Mouse (Mus musculus) neural tube, embryonic 11.5 days (tissue): ENCODE results near the gene Gpbar1. TPM values are rescaled to one million over a fixed set of nuclear protein-coding genes. Genes with fewer than 3 reads are reported as not detected.

ENCODE experiments used
- ATAC-seq: fragments of 200-750 bp; cut with Nextera tagmentation; 2 replicates; pipeline ENCODE4 v1.8.0; 2017; ENCODE audit warnings: moderate number of reproducible peaks, mild to moderate bottlenecking, moderate TSS enrichment, moderate library complexity; ENCODE audit not compliant: insufficient read depth, low FRiP score, low TSS enrichment
- DNase-seq: peaks from one replicate; pipeline ENCODE4 v3.0.0-alpha.2; 2015; ENCODE audit warnings: low spot score
- H3K27ac ChIP-seq: fragments of 300-500 bp; sonication (generic); 2 replicates; pipeline ENCODE4 v1.5.1; 2014; ENCODE audit warnings: low read depth, mild to moderate bottlenecking, low read length
- H3K27me3 ChIP-seq: fragments of 300-500 bp; sonication (generic); 2 replicates; pipeline ENCODE4 v1.6.1; 2014; ENCODE audit warnings: mild to moderate bottlenecking, low read length, mixed read lengths; ENCODE audit not compliant: control insufficient read depth, insufficient read depth
- H3K36me3 ChIP-seq: fragments of 300-500 bp; sonication (generic); 2 replicates; pipeline ENCODE4 v1.6.1; 2014; ENCODE audit warnings: mild to moderate bottlenecking, low read length, moderate library complexity, mixed read lengths; ENCODE audit not compliant: control insufficient read depth, insufficient read depth
- H3K4me1 ChIP-seq: fragments of 300-500 bp; sonication (generic); 2 replicates; pipeline ENCODE4 v1.6.1; 2014; ENCODE audit warnings: low read length, mixed read lengths; ENCODE audit not compliant: control insufficient read depth, insufficient read depth
- H3K4me2 ChIP-seq: fragments of 300-500 bp; sonication (generic); 2 replicates; pipeline ENCODE4 v1.6.1; 2014; ENCODE audit warnings: low read depth, mild to moderate bottlenecking, moderate library complexity
- H3K4me3 ChIP-seq: fragments of 300-500 bp; sonication (generic); 2 replicates; pipeline ENCODE4 v1.5.1; 2014; ENCODE audit warnings: low read depth, low read length
- H3K9ac ChIP-seq: fragments of 300-500 bp; sonication (generic); 2 replicates; pipeline ENCODE4 v1.6.1; 2014; ENCODE audit warnings: mild to moderate bottlenecking, low read length
- H3K9me3 ChIP-seq: fragments of 300-500 bp; sonication (generic); 2 replicates; pipeline ENCODE4 v1.6.1; 2016; ENCODE audit warnings: low read length; ENCODE audit not compliant: control insufficient read depth
- WGBS: fragments of 180-500 bp; shearing (Covaris S2); extraction: QIAGEN DNeasy Blood & Tissue Kit; methylation state at CpG from one replicate; pipeline ENCODE4 v1.1.7; 2014; 5-methylcytosine and 5-hydroxymethylcytosine counted together
- polyA plus RNA-seq: library from polyadenylated mRNA; unstranded; fragments of >200 nt; fragmentation: Nextera tagmentation; extraction: Ambion mirVana; gene quantifications from 2 replicates; pipeline ENCODE4 v1.2.1, GENCODE M21; 2014

Gpbar1 gene
- polyA plus RNA-seq: 0.21 and 0.38 TPM in 2 replicates

DNA sequence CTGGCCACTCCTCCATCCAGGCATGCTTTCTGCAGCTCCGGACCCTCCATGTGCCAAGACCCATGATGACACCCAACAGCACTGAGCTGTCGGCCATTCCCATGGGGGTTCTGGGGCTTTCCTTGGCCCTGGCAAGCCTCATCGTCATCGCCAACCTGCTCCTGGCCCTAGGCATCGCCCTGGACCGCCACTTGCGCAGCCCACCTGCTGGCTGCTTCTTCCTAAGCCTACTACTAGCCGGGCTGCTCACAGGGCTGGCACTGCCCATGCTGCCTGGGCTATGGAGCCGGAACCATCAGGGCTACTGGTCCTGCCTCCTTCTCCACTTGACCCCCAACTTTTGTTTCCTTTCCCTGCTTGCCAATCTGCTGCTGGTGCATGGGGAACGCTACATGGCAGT is at the start of gene Gpbar1:
Gene Gpbar1, plus strand, starts transcription at position 13 of the 400 bp plus-strand sequence.
- H3K27me3 ChIP-seq: no peaks in the 10 kb centered on the region
- no peak for DNase-seq
- H3K36me3 ChIP-seq: peaks cover 8% of the 10 kb centered on the region
- 89% methylated on average over 10 of the region's 10 CpGs for WGBS
- no peak within 1 kb of the TSS for H3K27ac ChIP-seq
- H3K9me3 ChIP-seq: no peaks in the 10 kb centered on the region
- no peak within 1 kb of the TSS for H3K4me3 ChIP-seq
- no peak for ATAC-seq
- H3K4me2 ChIP-seq: no peak within 1 kb of the TSS
- no peak within 1 kb of the TSS for H3K9ac ChIP-seq
- H3K4me1 ChIP-seq: 0 out of 2 replicates have a peak, but pooled peaks cover under 1% of the 10 kb centered on the region

GRCm38 (mm10) chr1:74229942-74230341 is 48.4 kb upstream of the Gpbar1 start:
- no peak for DNase-seq
- H3K36me3 ChIP-seq: no peaks in the 10 kb centered on the region
- no peak overlapping the region for H3K27ac ChIP-seq
- no peak for ATAC-seq
- H3K27me3 ChIP-seq: no peaks in the 10 kb centered on the region
- 79% methylated on average over 2 of the region's 2 CpGs for WGBS
- no peak overlapping the region for H3K9ac ChIP-seq
- no peak overlapping the region for H3K4me2 ChIP-seq
- H3K4me3 ChIP-seq: no peak overlapping the region
- H3K4me1 ChIP-seq: no peaks in the 10 kb centered on the region
- no peaks in the 10 kb centered on the region; the same call in 1 of the 2 replicates for H3K9me3 ChIP-seq

- DNase-seq: no peak
- Histone ChIP-seq H3K4me1 (no peaks in the 10 kb centered on the region), H3K4me3 (no peak overlapping the region), H3K9me3 (no peaks in the 10 kb centered on the region), H3K36me3 (no peaks in the 10 kb centered on the region), H3K27me3 (no peaks in the 10 kb centered on the region), H3K9ac (no peak overlapping the region), H3K4me2 (no peak overlapping the region), H3K27ac (no peak overlapping the region)
- WGBS: 50% methylated on average over 1 of the region's 1 CpGs
- no peak for ATAC-seq
These were observed 47.4 kb upstream of the Gpbar1 start for GRCm38 (mm10) chr1:74230992-74231391.

GRCm38 (mm10) chr1:74235938-74236589 is 42.3 kb upstream of the Gpbar1 start, which contains the start of gene Arpc2:
Gene Arpc2 (plus strand): TSS chr1:74236084.
- H3K4me2 ChIP-seq: peak within 1 kb of the TSS; percentile 78
- H3K4me1 ChIP-seq: peaks cover 23% of the 10 kb centered on the region; the same call in 1 of the 2 replicates
- ATAC-seq: peak; percentile 90
- H3K27ac ChIP-seq: peak within 1 kb of the TSS; percentile 75
- peak within 1 kb of the TSS; percentile 98 for H3K4me3 ChIP-seq
- DNase-seq: peak; percentile 99
- 1% methylated on average over 33 of the region's 55 CpGs for WGBS
- no peaks in the 10 kb centered on the region for H3K27me3 ChIP-seq
- no peaks in the 10 kb centered on the region for H3K9me3 ChIP-seq
- H3K36me3 ChIP-seq: no peaks in the 10 kb centered on the region
- peak within 1 kb of the TSS; percentile 94 for H3K9ac ChIP-seq

DNA sequence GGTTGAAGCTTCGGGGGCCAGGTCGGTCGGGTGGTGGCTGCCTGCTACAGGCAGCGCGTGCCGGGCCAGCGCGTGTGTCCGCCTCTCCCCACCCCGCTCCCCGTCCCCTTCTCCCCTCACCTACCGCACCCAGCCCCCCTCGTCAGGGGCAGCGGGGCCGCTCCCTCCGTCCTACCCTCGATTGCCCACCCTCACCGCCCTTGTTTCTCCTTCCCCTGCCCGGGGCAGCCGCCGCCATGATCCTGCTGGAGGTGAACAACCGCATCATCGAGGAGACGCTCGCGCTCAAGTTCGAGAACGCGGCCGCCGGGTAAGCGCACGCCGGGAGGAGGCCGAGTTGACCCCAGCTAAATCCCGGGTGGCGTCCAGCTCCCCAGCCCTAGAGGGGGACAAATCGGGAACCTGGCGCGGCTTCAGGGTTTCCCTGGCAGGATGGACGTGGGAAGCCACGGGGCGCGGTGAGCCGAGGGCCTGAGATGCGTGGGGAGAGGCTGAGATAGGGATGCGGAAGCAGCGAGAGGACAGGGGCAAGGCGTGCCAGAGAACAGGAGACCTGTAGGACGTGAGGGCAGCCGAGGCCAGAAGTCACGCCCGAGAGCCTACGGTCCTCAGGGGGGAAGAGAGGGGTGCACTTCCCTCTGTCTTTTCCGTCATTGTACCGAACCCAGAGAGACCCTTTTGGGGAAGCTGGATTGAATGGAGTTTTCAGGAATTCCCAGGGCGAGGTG is 41.6 kb upstream of the Gpbar1 start:
- peak overlapping the region; percentile 75 for H3K27ac ChIP-seq
- H3K36me3 ChIP-seq: no peaks in the 10 kb centered on the region
- peak; percentile 45 for ATAC-seq
- peak overlapping the region; percentile 94 for H3K9ac ChIP-seq
- no peaks in the 10 kb centered on the region for H3K27me3 ChIP-seq
- DNase-seq: no peak
- H3K4me1 ChIP-seq: peaks cover 23% of the 10 kb centered on the region; the same call in 1 of the 2 replicates
- no peaks in the 10 kb centered on the region for H3K9me3 ChIP-seq
- peak overlapping the region; percentile 78 for H3K4me2 ChIP-seq
- peak overlapping the region; percentile 98 for H3K4me3 ChIP-seq
- WGBS: under 1% methylated on average over 37 of the region's 57 CpGs

DNA sequence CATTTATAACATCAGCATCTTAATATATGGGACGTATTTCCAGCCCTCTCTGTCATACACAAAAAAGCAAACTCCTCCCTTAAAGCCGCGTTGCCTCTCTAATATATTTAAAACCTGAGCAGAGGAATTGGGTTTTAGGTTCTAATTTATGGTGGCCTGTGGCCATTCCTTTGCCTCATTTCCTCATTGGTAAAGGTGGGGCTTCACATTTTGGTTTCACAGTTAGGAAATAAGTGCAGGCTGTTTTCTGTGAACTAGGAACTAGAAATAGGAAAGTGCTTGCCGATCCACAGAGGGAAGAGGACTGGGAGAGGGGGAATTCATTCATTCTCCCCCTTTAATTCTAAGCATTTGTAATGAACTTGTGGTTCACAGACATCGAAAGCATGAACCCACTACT is 40.7 kb upstream of the Gpbar1 start:
- H3K36me3 ChIP-seq: no peaks in the 10 kb centered on the region

GRCm38 (mm10) chr1:74238136-74238535 is 40.2 kb upstream of the Gpbar1 start:
- Histone ChIP-seq H3K4me2 (peak overlapping the region; percentile 78), H3K4me1 (peaks cover 23% of the 10 kb centered on the region; the same call in 1 of the 2 replicates), H3K27ac (no peak overlapping the region), H3K36me3 (no peaks in the 10 kb centered on the region), H3K9me3 (no peaks in the 10 kb centered on the region), H3K9ac (no peak overlapping the region), H3K27me3 (no peaks in the 10 kb centered on the region), H3K4me3 (peak overlapping the region; percentile 98)
- DNase-seq (no peak), ATAC-seq (no peak)
- WGBS: 76% methylated on average over 1 of the region's 1 CpGs

More for the DNA sequence above, 40.7 kb upstream of the Gpbar1 start:
- peaks cover 23% of the 10 kb centered on the region; the same call in 1 of the 2 replicates for H3K4me1 ChIP-seq
- no peak for DNase-seq
- WGBS: 48% methylated on average over 5 of the region's 5 CpGs
- peak overlapping the region; percentile 98 for H3K4me3 ChIP-seq
- H3K27ac ChIP-seq: no peak overlapping the region
- peak overlapping the region; percentile 78 for H3K4me2 ChIP-seq
- H3K9ac ChIP-seq: peak overlapping the region; percentile 94
- ATAC-seq: no peak
- H3K9me3 ChIP-seq: no peaks in the 10 kb centered on the region
- no peaks in the 10 kb centered on the region for H3K27me3 ChIP-seq

GRCm38 (mm10) chr1:74239162-74239561 is 39.2 kb upstream of the Gpbar1 start:
- no peak for ATAC-seq

More at GRCm38 (mm10) chr1:74239162-74239561, 39.2 kb upstream of the Gpbar1 start:
- Histone ChIP-seq H3K9ac (no peak overlapping the region), H3K4me2 (no peak overlapping the region), H3K36me3 (no peaks in the 10 kb centered on the region), H3K27ac (no peak overlapping the region), H3K4me1 (peaks cover 23% of the 10 kb centered on the region; the same call in 1 of the 2 replicates), H3K27me3 (no peaks in the 10 kb centered on the region), H3K9me3 (no peaks in the 10 kb centered on the region), H3K4me3 (no peak overlapping the region)
- WGBS: 80% methylated on average over 7 of the region's 7 CpGs
- DNase-seq: no peak
